Mouse (Mus musculus) inflammation-experienced regulatory T-cells, adult 16 weeks (primary cell): ENCODE data around the gene Gpr26. TPM values are rescaled to one million over a fixed set of nuclear protein-coding genes. Genes with fewer than 3 reads are reported as not detected.

Experiments
- polyA plus RNA-seq: library from polyadenylated mRNA; unstranded; fragments of 100-300 nt; shearing (Covaris generic); gene quantifications from one replicate; pipeline ENCODE4 v1.2.1, GENCODE M21; 2017

Gpr26 gene
- polyA plus RNA-seq, result not detected

GRCm38 (mm10) chr7:131966023-131966915 lies at the start of gene Gpr26:
Gene Gpr26 (plus strand): TSS chr7:131966460.

Other genes with a start within 250 kb of the Gpr26 start
- gene Cpxm2, start 188.3 kb downstream of the Gpr26 start, polyA plus RNA-seq, result not detected